Mouse (Mus musculus) midbrain, embryonic 13.5 days (tissue): ENCODE data around the gene Ccdc113. TPM values are rescaled to one million over a fixed set of nuclear protein-coding genes. Genes with fewer than 3 reads are reported as not detected.

ENCODE experiments used
- polyA plus RNA-seq: library from polyadenylated mRNA; unstranded; fragments of >200 nt; fragmentation: Nextera tagmentation; extraction: Ambion mirVana; gene quantifications from 2 replicates; pipeline ENCODE4 v1.2.1, GENCODE M21; 2015

The Ccdc113 gene
- polyA plus RNA-seq, 1 experiment from 2014 or later: 0.93 TPM

Other genes with a start within 250 kb of the Ccdc113 start
- 0.37 and 0.54 TPM in 2 replicates for gene Cngb1, start 227.5 kb upstream of the Ccdc113 start, polyA plus RNA-seq
- 0.70 TPM in 1 of 2 replicates, not detected in the other for gene Tepp, start 223.5 kb upstream of the Ccdc113 start, polyA plus RNA-seq
- gene Zfp319, start 202.1 kb upstream of the Ccdc113 start, polyA plus RNA-seq: 18.3 and 19.5 TPM in 2 replicates
- gene Usb1, start 201.8 kb upstream of the Ccdc113 start, polyA plus RNA-seq: 34.4 and 36.9 TPM in 2 replicates
- gene Mmp15, start 181.8 kb upstream of the Ccdc113 start, polyA plus RNA-seq: 12.1 and 15.3 TPM in 2 replicates
- 130 and 135 TPM in 2 replicates for gene Cfap20, start 99.2 kb upstream of the Ccdc113 start, polyA plus RNA-seq
- 9.9 and 11.2 TPM in 2 replicates for gene Csnk2a2, start 44.0 kb upstream of the Ccdc113 start, polyA plus RNA-seq
- gene Prss54, start 42.3 kb downstream of the Ccdc113 start, polyA plus RNA-seq: not detected in 2 replicates
- 10.6 and 12.9 TPM in 2 replicates for gene Gins3, start 99.4 kb downstream of the Ccdc113 start, polyA plus RNA-seq
- 159 and 168 TPM in 2 replicates for gene Ndrg4, start 142.9 kb downstream of the Ccdc113 start, polyA plus RNA-seq
- 22.1 and 23.6 TPM in 2 replicates for gene Setd6, start 181.8 kb downstream of the Ccdc113 start, polyA plus RNA-seq